Mouse (Mus musculus): ENCODE data around the gene Hist1h3e.
A peak's percentile ranks its signal among the peaks of the same experiment; 100 is the strongest.
"Not testable (repeated sequence)": the region's sequence is repeated elsewhere in the genome, so short reads cannot be mapped to it uniquely, and the experiment has no call there.

Hist1h3e gene

DNA sequence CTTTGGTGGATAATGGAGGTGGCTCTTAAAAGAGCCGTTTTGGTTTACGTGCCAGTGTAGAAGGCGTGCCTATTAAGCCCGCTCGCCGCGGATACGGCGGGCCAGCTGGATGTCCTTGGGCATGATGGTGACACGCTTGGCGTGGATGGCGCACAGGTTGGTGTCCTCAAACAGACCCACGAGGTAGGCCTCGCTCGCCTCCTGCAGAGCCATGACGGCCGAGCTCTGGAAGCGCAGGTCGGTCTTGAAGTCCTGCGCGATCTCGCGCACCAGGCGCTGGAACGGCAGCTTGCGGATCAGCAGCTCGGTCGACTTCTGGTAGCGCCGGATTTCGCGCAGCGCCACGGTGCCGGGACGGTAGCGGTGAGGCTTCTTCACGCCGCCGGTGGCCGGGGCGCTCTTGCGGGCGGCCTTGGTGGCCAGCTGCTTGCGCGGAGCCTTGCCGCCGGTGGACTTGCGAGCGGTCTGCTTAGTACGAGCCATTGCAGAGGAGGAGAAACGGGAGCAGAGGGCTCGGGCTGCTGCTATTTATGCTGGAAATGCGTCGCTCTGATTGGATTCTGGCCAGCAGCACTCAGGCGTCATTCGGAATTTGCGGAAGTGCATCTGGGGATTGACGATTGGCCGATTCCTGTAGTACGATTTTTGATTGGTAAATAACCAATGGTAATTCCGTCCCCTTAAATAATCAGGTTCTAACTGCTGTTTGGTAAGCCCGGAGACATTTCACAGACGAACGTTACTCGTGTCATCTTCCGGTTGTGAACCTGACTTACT lies at the start of gene Hist1h3e:
Hist1h3e (minus strand) TSS at position 487 of the 777 bp plus-strand sequence.
- DNase-seq (ENCODE audit: low spot score in 2 of 2), result peak; percentile 87 to 92

- no peak for DNase-seq (ENCODE audit: low spot score in 2 of 2)
These were observed 49.5 kb upstream of the Hist1h3e start for GRCm38 (mm10) chr13:23611638-23612037.

DNA sequence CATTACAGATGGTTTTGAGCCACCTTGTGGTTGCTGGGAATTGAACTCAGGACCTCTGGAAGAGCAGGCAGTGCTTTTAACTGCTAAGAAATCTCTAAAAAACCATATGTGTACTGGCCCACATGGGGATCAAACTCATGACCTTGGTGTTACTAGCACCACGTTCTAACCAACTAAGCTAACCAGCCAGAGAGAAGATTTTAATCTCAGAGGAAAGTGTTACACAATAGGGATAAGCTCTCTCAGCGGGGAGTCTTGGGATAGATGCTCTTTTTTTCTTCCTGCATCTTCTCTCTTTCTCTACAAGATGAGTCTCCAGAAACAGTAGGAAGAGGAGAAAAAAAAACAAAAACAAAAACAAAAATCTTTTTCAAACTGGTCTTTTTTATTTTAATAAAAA lies 48.2 kb upstream of the Hist1h3e start:
- DNase-seq (ENCODE audit: low spot score in 2 of 2), result no peak

DNA sequence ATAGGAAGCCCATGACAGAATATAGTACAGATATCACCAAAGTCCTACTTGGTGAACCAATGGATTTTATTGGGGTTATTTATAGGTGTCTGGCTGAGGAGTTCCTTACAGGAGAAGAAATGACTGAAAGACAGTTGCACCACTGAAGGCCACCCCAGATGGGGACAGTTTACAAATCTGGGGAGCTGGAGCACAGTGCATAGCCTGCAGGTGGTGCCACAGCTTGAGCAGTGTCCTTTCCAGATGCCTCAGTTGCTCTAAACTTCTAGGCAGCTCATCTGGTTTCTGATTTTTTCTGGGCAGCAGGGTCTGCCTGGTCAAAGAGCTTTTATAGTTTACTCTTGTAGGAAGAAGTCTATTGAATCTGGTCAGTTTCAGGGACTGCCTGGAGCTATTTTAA lies 47.7 kb upstream of the Hist1h3e start:
- DNase-seq (ENCODE audit: low spot score in 2 of 2), result no peak

GRCm38 (mm10) chr13:23609209-23609608 lies 47.0 kb upstream of the Hist1h3e start:
- no peak for DNase-seq (ENCODE audit: low spot score in 2 of 2)

DNA sequence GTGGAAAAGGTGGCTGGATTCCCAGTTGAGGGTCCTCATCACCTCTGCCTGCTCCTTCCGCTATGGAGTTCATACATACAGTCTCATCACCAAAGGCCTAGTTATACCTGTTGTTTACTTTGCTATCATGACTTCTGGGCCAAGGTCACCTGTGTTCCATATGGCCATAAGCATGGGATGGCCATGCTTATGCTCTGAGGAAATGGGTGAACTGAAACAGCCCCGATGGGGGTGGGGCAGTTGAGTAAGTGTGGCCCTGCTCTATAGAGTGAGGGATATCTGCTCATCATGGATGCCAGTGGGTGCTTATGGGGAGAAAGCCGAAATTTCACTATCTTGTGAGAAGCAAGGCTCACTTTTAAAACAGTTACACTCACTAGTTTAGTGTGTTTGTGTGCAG lies 42.9 kb upstream of the Hist1h3e start:
- DNase-seq (ENCODE audit: low spot score in 2 of 2), result no peak

DNA sequence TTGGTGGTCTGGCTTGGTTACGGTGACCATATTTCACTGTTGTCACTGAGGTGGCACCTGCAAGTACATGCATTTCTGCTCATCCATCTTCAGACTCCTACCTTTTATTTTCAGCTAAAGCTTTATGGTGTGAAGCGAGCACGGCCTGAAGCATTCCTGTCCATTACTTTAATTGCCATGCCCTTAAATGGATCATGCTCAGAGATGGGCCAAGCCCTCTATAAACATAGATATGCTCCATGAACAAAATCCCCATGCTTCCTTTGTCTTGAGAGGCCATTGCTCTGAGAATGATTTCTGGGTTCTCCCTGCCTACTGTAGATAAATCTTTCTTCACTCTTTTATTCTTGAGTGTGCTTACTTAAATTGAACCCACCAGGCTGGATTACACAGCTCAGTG lies 42.3 kb upstream of the Hist1h3e start:
- DNase-seq (ENCODE audit: low spot score in 2 of 2), result no peak

- DNase-seq (ENCODE audit: low spot score in 2 of 2), result no peak
These were observed 41.1 kb upstream of the Hist1h3e start for GRCm38 (mm10) chr13:23603182-23603699.

DNA sequence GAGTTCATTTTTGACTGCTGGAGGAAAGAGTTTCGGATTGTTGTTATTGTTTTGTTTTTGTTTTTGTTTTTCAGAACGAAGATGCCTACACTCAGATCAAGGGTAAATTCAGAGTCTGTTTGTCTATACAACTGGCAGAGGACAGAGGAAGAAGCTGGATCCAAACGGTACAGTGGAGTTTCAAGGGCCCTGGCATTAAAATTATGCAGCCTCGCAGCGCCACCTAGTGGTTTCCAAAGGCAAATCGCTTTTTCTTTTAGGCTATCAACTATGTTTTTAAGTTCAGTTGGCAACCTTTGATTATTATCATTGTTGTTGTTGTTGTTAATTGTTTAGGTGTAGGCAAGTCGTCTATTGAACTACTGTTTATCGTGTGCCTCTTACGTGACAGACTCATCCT lies 35.8 kb upstream of the Hist1h3e start:
- peak; percentile 44 to 76 for DNase-seq (ENCODE audit: low spot score in 2 of 2)

DNA sequence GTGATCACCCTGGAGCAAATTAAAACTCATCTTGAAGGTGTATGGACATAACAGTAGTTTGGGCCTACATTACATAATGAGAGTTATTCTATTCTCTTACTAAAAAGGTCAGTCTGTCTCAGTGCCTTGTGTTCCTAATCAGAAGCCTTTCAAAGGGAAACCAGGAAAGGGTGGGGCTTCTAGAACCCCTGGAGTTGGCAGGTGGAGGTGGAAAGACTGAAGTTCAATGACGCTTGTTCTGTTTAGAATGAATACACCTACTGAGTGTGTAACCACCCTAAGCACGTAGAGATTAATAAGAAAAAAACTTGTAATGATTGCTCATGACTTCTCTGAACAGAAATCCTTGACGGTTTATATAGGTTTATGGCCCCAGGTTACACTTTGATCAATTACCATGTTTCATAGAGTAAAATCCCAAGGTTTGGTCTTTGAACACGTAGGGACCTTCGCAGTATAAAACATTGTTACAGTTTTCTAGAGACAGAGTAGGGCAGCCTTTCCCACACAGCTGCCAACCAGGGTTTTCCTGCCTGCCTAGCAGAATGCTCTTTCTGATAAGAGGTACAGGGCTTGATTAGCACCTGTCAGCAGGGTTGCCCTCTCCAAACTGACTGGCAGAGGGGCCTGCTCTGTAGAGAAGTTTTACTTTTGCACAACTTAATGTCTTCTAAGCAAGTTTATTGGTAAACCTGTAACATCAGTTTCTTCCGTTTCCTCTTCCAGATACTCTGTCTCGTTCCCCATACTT lies 33.6 kb upstream of the Hist1h3e start:
- no peak for DNase-seq (ENCODE audit: low spot score in 2 of 2)

DNA sequence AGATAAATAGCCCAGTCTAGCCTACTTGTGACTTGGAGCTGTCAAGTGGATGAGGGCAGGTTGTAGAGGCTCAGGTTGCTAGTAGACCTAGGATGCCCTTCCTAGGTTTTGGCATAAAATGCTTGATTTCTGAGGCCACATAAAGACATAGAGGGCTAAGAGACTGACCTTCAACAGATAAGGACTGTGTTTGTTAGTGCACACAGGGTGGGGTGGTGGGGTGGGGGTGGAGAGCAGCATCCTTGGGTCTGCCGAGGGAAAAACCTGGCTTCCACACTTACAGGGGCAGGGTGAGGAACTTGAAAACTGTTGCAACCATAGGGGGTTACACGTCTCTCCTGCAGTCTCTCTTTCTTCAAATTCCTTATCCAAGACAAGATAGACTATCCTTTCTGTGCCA lies 33.0 kb upstream of the Hist1h3e start:
- DNase-seq (ENCODE audit: low spot score in 2 of 2), result no peak

DNA sequence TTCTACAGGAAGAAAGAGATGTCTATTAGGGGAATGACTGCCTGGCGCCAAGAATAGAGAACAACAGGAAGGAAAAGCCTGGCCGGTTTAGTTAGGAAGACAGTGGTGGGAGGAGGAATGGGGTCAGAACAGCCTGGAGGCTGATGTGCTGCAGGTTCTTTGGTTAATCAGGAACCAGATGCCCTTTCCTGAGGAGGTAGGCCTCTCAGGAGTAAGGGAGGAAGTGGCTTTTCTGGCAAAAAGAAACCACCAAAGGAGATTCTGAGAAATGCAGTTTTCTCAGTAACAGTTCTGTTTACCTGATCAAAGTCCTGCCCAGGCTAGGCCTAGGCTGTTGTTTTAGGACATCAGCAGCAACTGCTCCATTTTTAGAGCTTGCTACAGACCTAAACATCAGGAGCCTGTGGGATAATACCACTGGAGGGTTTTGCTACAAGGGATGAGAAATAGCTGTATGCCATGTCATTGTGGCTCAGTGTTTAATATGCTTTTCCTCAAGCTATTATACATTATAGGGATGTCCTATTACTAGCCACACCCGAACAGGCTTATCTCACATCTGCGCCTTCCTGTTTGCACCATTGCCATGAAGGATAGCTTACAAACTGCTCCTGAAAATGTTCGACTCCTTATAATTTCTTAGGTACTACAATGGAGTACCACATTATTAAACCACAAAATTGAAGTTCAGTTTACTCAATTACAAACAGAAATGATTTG lies 31.0 kb upstream of the Hist1h3e start:
- DNase-seq (ENCODE audit: low spot score in 2 of 2), result no peak

- no peak for DNase-seq (ENCODE audit: low spot score in 2 of 2)
These were observed 30.4 kb upstream of the Hist1h3e start for GRCm38 (mm10) chr13:23592614-23593013.

GRCm38 (mm10) chr13:23591886-23592285 lies 29.7 kb upstream of the Hist1h3e start:
- DNase-seq (ENCODE audit: low spot score in 2 of 2), result not testable (repeated sequence)

GRCm38 (mm10) chr13:23591206-23591605 lies 29.0 kb upstream of the Hist1h3e start:
- no peak for DNase-seq (ENCODE audit: low spot score in 2 of 2)

DNA sequence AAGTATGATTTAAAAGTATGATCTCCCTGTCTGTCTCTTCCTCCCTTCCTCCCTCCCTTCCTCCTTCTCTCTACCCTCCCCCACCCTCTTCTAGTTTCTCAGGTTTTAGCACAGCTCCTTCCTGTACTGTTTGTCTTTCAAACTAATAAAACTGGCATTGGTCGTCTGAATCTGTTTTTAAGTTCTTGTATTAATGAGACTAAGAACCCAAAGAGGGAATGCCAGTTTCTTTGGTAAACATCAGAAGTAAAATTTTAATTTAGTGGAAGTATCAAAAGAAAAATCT lies 24.7 kb upstream of the Hist1h3e start:
- no peak for DNase-seq (ENCODE audit: low spot score in 2 of 2)

GRCm38 (mm10) chr13:23586099-23586939 lies 24.1 kb upstream of the Hist1h3e start:
- no peak for DNase-seq (ENCODE audit: low spot score in 2 of 2)

DNA sequence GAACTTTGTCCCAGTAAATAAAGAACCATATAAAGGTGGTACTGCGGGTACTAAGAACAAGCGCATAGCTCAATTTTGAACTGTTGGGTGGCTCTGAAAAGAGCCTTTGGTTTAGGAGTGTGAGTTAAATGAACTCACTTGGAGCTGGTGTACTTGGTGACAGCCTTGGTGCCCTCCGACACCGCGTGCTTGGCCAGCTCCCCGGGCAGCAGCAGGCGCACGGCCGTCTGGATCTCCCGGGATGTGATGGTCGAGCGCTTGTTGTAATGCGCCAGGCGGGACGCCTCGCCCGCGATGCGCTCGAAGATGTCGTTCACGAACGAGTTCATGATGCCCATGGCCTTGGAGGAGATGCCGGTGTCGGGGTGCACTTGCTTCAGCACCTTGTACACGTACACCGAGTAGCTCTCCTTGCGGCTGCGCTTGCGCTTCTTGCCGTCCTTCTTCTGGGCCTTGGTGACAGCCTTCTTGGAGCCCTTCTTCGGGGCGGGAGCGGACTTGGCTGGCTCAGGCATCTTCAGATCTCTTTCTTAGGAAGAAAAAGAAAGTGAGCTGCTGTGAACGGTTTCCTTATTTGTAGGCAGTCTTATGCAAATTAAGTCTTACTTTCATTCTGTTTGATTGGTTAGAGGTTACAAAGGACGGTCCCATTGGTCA lies 23.4 kb upstream of the Hist1h3e start:
- DNase-seq (ENCODE audit: low spot score in 2 of 2), result peak; percentile 42 to 66

- peak; percentile 66 to 69 for DNase-seq (ENCODE audit: low spot score in 2 of 2)
These were observed 22.9 kb upstream of the Hist1h3e start for GRCm38 (mm10) chr13:23585029-23585441.

DNA sequence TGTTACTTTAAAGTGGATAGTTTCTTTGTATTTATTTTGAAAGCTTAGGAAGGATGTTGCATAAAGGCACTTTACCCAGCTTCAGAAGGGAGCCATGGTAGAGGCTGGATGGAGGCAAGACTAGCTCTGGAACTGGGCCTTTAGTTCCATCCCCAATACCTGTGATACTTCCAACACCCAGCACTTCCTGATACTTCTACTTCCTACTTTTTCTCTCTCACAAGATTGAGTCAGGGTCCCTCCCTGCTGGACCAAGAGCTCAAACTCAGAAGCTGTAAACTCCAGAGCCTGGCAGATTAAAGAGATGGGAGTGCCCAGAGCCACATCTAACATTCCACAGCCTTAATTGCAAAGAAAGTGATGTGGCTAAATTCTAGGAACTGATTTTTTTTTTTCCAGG lies 22.2 kb upstream of the Hist1h3e start:
- DNase-seq (ENCODE audit: low spot score in 2 of 2), result no peak

Data from urinary bladder, adult 18-20 months (tissue).